Mouse (Mus musculus) G1E-ER4 (cell line): ENCODE results near the gene Pcgf1. TPM values are rescaled to one million over a fixed set of nuclear protein-coding genes. Genes with fewer than 3 reads are reported as not detected.

Source experiments
- GATA1 ChIP-seq: IDR thresholded peaks from one replicate; pipeline ENCODE4 v1.8.0; 2012; ENCODE audit warnings: low read length, inconsistent platforms
- polyA plus RNA-seq: library from polyadenylated mRNA; stranded (reverse); fragments of >175 nt; gene quantifications from 2 replicates; pipeline ENCODE4 v1.2.3, GENCODE M21; 2012

The Pcgf1 gene
- polyA plus RNA-seq, 1 experiment = 10.8 TPM

DNA sequence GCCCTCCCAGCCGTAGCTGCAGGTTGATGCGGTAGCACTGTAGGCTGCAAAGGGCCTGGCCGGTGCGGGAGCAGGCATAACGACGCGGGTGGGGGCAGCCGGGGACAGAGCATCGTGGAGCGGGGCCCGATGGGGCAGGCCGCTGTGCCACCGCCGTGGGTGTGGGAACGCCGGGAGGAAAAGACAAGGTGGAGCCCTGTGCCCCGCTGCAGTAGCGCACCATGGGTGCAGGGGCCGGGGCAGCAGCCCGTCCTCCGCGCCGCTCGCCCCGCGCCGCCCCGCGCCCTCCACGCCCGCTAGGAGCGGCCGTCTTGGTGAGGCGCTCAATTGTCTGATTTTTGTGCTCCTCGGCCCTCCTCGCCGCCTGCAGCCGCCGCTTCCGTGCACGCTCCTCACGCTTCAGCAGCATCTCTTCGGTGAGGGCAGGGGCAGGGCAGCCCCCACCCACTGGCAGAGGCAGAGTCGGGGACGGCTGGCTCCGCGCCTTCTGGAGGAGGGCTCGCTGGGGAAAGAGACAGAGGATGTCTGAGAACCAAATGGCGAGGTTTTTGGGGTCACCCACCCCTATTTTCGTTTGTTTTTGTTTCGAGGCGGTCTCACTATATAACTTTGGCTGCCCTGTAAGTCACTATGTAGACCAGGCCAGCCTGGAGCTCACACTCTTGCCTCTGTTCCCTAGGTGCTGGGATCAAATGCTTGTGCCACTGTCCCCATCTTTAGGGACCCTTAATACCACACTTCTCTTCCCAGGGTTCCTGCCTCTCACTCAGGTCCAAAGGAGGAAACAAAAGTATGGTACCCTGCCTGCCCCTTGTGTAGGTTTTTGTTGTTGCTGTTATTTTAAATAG lies 44.4 kb downstream of the Pcgf1 start:
- no peak for TF ChIP-seq GATA1

DNA sequence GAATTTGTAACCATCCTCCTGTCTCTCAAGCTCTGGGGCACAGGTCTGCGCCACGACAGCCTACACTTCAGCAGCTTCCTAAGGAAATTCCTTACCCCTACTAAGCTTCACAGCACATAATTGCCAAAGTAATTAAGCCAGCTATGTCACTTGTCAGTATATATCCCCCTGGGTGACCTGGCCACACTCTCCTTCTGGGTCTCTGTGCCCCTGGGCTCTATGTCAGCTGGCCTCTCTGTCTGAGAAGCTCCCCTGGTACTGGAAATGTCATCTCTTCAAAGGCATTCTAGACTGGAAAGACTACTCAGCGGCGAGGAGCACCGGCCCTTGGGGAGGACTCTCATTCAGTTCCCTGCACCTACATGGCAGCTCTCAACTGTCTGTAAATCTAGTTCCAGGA lies 45.3 kb downstream of the Pcgf1 start:
- no peak for TF ChIP-seq GATA1

DNA sequence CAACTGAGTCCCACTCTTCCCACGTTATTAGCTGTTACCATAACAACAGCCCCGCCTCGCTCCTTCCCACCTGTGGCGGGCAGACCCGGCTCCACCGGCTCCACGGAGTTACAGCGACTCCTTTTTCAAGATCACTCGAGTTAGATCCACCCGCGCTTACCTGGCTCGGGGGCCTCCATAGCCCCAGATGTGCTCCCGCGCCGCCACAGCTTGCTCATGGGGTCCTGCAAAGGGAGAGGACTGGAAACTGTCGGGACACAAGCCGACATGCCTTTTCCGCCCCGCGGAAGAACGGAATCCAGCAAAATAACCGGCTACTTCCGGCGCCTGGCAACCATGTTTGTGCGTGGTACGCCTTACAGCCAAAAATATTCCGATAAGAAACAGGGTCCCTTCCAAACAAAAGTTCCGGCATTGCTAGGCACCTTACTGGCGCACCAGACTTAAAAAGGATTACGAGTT lies 47.2 kb downstream of the Pcgf1 start:
- TF ChIP-seq GATA1 = no peak

DNA sequence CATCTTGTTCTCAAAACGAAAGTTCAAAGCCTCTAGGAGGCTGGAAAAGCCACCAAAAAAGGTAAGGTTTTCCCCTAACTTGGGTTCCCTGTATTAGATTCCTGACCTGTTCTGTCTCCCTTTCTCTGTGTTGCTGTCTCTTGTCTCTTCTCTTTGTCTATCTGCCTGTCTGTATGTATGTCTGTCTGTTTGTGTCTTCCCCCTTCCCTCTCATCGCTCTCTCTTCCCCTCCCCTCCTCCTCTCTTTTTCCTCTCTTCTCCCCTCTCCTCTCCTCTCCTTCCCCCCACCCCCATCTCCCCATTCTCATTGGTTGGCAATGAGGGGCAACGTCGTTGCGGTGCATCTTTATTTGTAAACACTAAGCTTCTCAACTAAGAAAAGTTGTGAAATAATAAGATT lies 47.7 kb downstream of the Pcgf1 start, which contains the start of gene Ino80b:
Gene Ino80b, minus strand, starts transcription at position 101 of the 400 bp plus-strand sequence.
- no peak for TF ChIP-seq GATA1

DNA sequence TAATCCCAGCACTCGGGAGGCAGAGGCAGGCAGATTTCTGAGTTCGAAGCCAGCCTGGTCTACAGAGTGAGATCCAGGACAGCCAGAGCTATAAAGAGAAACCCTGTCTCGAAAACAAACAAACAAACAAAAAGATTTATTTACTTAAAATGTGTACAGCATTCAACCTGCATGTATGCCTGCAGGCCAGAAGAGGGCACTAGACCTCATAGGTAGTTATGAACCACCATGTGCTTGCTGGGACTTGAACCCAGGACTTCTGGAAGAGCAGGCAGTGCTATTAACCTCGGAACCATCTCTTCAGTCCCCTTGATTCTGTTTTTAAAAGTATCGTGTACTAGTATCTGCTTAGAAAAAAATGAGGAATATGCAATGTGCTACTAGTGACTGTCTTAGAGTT lies 49.8 kb downstream of the Pcgf1 start:
- TF ChIP-seq GATA1 = no peak

Other genes with a start within 250 kb of the Pcgf1 start
- not detected in 2 replicates for gene Sema4f, start 138.1 kb upstream of the Pcgf1 start, polyA plus RNA-seq
- gene M1ap, start 131.0 kb upstream of the Pcgf1 start, polyA plus RNA-seq = 2.1 and 3.4 TPM in 2 replicates
- 128 and 144 TPM in 2 replicates for gene Dok1, start 44.4 kb upstream of the Pcgf1 start, polyA plus RNA-seq
- gene Loxl3, start 43.7 kb upstream of the Pcgf1 start, polyA plus RNA-seq = 0.30 and 0.32 TPM in 2 replicates
- 1,009 and 1,196 TPM in 2 replicates for gene Aup1, start 23.3 kb upstream of the Pcgf1 start, polyA plus RNA-seq
- gene Htra2, start 22.6 kb upstream of the Pcgf1 start, polyA plus RNA-seq = 86.7 and 110 TPM in 2 replicates
- gene Dqx1, start 20.0 kb upstream of the Pcgf1 start, polyA plus RNA-seq = 0.85 and 1.5 TPM in 2 replicates
- not detected in 2 replicates for gene Tlx2, start 7.6 kb upstream of the Pcgf1 start, polyA plus RNA-seq
- 0.10 and 0.13 TPM in 2 replicates for gene Lbx2, start 8.5 kb downstream of the Pcgf1 start, polyA plus RNA-seq
- 12.9 and 13.9 TPM in 2 replicates for gene Ccdc142, start 23.7 kb downstream of the Pcgf1 start, polyA plus RNA-seq
- 5.2 and 7.2 TPM in 2 replicates for gene Gm42688, start 23.7 kb downstream of the Pcgf1 start, polyA plus RNA-seq
- gene Mrpl53, start 31.2 kb downstream of the Pcgf1 start, polyA plus RNA-seq = 69.5 and 81.4 TPM in 2 replicates
- 163 and 176 TPM in 2 replicates for gene Mogs, start 37.6 kb downstream of the Pcgf1 start, polyA plus RNA-seq
- gene Wbp1, start 43.7 kb downstream of the Pcgf1 start, polyA plus RNA-seq = 47.0 and 70.0 TPM in 2 replicates
- 158 and 217 TPM in 2 replicates for gene Ino80b, start 47.6 kb downstream of the Pcgf1 start, polyA plus RNA-seq
- 13.1 and 20.1 TPM in 2 replicates for gene Rtkn, start 57.6 kb downstream of the Pcgf1 start, polyA plus RNA-seq
- not detected in 2 replicates for gene Wdr54, start 78.5 kb downstream of the Pcgf1 start, polyA plus RNA-seq
- not detected in 2 replicates for gene 1700003E16Rik, start 78.5 kb downstream of the Pcgf1 start, polyA plus RNA-seq
- 307 and 323 TPM in 2 replicates for gene Dctn1, start 88.1 kb downstream of the Pcgf1 start, polyA plus RNA-seq
- gene Slc4a5, start 142.0 kb downstream of the Pcgf1 start, polyA plus RNA-seq = not detected in 2 replicates
- 28.6 and 33.9 TPM in 2 replicates for gene Mthfd2, start 248.0 kb downstream of the Pcgf1 start, polyA plus RNA-seq
- 121 and 167 TPM in 2 replicates for gene Mob1a, start 248.1 kb downstream of the Pcgf1 start, polyA plus RNA-seq